Mouse (Mus musculus): Measurements from ENCODE around the gene Nek11.

Gene Nek11

DNA sequence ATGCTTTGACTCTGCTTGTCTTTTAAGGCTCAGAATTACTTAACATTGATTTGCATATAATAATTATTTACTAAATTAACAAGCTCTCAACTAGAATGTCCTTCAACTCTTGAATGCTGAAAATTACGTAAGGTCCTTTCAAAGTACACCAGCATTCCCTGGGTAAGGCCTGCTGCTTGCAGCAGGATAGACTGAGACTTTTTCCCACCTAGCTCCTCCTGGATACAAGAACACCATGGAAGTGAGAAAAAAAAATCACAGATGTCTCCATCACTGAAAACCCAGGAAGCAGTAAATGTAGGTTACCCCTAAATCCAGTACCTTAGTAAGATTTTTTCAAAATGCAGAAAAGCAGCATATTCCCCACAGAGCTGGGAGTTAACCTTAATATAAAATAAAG, 82.6 kb downstream of the Nek11 start:
- no peak for DNase-seq (ENCODE audit: low spot score in 2 of 2)

DNA sequence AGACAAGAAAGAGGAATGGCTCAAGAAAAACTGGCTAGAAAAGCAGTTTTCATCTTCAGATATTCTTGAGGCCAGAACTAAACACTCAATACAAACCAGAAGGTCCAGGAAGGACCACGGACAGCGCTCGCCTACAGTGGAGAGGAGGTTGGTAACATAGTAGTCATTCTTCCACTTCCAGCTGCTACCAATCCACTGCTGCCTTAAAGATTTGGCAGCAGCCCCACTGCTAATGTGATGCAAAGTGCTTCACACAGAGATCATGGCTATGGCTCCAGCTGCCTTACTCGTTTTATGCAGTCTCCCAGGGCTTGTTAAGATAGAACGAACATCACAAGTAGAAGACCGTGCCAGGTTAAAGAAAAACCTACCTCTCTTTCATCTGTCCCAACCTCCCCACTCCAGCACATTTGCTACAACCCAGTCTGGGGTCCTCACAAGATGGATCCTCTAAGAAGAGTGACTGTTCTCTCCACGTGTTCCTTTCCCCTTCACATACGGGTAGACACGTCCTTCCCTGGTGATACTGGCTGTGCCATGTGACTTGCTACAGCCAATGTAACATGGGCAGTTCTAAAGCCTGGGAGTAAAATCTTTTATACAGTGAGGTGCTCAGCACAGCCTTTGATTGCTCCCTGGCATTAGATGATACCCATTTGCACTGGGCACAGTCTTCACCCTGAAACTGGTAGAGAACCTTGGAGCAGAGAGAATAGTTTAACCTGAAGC, 85.6 kb downstream of the Nek11 start:
- DNase-seq (ENCODE audit: low spot score in 2 of 2): no peak

DNA sequence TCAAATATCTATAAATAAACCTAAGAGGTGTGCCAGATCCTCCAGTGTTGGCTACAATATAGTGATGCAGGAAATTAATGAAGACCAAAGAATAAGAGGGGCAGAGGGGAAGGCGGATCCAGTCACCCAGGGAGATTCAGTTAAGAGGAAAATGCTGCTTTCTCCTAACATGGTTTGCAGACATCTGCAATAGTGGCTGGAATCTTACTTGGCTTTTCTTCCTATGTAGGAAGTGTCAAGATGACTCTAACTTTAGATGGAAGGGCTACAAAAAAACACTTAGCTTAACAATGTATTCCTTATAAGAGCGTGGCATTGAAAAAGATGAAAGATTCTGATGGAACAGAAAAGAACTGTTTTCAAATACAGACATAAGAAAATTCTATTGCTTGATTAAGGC, 89.3 kb downstream of the Nek11 start:
- no peak for DNase-seq (ENCODE audit: low spot score in 2 of 2)

- no peak for DNase-seq (ENCODE audit: low spot score in 2 of 2)
Observed at GRCm38 (mm10) chr9:105302230-105302629, 93.1 kb downstream of the Nek11 start.

- no peak for DNase-seq (ENCODE audit: low spot score in 2 of 2)
Observed at GRCm38 (mm10) chr9:105301396-105301795, 93.9 kb downstream of the Nek11 start.

DNA sequence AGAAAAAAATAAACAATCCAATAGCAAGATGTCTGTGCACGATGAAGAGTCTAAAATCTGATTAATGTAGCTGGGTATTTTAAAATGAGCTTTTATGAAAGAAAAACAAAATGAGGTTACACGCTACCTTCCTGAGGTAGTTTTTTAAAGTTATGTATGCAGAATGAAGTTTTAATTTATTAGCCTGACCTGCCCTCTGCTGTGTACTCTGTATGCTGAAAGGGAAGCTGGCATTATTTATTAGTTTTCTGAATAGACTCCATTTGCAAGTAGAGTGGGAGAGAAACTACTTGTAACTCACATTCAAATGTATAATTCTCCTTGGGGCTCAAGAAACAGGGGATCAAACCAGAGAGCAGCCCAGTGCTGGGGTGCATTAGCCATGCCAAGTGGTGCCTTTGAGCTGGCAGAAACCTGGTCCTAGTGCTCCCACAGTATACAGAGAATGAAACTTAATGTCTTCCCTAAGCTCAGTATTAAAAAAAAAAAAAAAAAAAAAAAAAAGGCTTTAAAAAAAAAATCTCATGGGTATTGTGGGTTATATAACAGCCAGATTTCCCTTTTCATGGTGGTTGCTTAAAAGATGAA, 94.5 kb downstream of the Nek11 start:
- no peak for DNase-seq (ENCODE audit: low spot score in 2 of 2)

DNA sequence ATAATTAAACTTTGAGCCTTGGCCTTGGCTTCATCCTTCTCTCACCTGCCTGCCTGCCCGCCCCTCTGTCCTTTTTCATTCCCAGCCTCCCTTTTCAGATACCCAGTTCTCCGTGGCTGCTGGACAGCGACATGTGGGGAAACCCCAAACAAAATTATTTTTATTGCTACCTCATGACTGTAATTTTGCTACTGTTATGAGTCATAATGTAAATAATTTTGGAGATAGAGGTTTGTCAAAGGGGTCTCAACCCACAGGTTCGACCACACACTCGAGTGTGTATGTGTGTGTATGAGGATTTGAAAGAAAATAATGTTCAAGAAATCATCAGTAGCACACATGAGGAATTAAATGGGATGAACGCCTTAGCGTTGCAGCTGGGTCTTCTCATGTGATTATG, 110.7 kb downstream of the Nek11 start:
- no peak for DNase-seq (ENCODE audit: low spot score in 2 of 2)

- peak in 1 of 2 experiments; percentile 42 for DNase-seq (ENCODE audit: low spot score in 2 of 2)
Observed at GRCm38 (mm10) chr9:105282725-105283124, 112.6 kb downstream of the Nek11 start.

DNA sequence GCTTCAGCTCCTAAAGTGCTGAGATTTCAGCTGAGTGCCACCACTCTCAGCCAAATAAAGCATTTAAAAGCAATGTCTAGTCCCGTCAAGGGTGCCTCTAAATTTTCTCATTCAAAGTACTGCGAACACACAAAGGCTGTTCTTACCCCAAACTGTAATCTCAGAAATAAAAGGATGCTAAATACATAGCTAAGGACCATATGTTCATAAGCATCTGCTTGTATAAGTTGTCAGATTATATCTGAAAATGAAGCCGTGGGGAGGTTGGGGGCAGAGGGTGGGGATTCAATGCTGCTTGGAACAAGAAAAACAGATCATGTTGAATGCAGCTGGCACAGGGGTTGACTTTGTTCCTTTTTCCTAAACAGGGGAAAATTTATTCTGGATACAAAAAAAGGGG, 120.4 kb downstream of the Nek11 start:
- DNase-seq (ENCODE audit: low spot score in 2 of 2): no peak

- no peak for DNase-seq (ENCODE audit: low spot score in 2 of 2)
Observed at GRCm38 (mm10) chr9:105274286-105274685, 121.0 kb downstream of the Nek11 start.

GRCm38 (mm10) chr9:105272241-105272640, 123.1 kb downstream of the Nek11 start:
- DNase-seq (ENCODE audit: low spot score in 2 of 2): peak in 1 of 2 experiments; percentile 15

- DNase-seq (ENCODE audit: low spot score in 2 of 2): no peak
Observed at GRCm38 (mm10) chr9:105263140-105263539, 132.2 kb downstream of the Nek11 start.

GRCm38 (mm10) chr9:105257668-105258067, 137.7 kb downstream of the Nek11 start:
- DNase-seq (ENCODE audit: low spot score in 2 of 2): no peak

- no peak for DNase-seq (ENCODE audit: low spot score in 2 of 2)
Observed at GRCm38 (mm10) chr9:105254076-105254475, 141.2 kb downstream of the Nek11 start.

- DNase-seq (ENCODE audit: low spot score in 2 of 2): no peak
Observed at GRCm38 (mm10) chr9:105252349-105253041, 142.8 kb downstream of the Nek11 start.

- no peak for DNase-seq (ENCODE audit: low spot score in 2 of 2)
Observed at GRCm38 (mm10) chr9:105251256-105251655, 144.1 kb downstream of the Nek11 start.

DNA sequence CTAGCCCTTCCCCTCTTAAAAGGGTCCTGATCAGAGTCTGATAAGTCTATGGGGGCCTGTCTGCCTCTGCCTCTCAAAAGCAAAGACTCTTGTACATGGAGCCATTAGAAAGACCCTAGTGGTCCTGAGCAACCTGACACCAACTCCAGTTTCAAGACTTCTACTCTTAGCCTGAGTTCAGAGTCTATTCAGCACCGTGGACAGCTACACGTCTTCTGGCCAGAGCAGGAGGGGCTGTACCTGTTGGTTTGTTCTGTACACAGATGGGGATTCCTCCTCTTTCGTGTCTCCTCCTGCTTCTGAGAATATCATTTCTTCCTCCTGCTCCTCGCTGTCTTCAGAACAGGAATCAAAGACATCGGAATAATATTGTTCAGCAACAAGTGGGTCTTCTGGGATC, 151.3 kb downstream of the Nek11 start:
- DNase-seq (ENCODE audit: low spot score in 2 of 2): peak in 1 of 2 experiments; percentile 16

DNA sequence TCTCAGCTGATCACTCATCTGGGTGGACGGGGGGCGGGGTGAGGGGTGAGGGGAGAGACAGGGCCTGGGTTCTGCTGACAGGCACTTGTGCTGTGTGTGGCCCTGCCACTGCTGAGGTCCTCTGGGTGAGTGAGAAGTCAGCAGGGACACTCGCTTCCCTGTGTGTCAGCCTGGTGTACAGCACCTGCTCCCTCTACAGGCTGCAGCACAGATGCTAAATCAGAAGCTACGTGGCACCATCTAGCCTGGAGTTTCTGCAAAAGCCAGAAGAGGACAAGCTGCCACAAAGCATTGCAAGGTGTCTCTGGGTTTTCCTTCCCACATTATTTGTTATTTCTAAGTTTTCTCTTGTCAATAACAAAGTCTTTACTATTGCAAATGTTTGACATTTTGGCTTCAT, 180.9 kb downstream of the Nek11 start:
- no peak for DNase-seq (ENCODE audit: low spot score in 2 of 2)

DNA sequence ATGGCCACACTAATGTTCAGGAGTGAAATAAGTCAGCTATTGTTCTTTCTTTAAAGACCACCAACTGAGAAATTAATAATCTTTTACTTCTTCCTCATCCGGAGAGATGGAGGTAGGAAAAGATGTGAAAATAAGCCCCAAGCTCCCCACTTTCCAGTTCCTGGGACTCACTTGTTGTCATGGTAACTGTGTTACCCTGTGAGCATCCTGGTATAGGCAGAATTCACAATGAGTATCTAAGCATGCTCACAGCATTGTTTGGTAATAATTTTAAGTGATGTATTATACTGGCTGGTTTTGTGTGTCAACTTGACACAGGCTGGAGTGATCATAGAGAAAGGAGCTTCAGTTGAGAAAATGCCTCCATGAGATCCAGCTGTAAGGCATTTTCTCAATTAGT, 195.0 kb downstream of the Nek11 start:
- no peak for DNase-seq (ENCODE audit: low spot score in 2 of 2)

- no peak for DNase-seq (ENCODE audit: low spot score in 2 of 2)
Observed at GRCm38 (mm10) chr9:105186725-105187124, 208.6 kb downstream of the Nek11 start.

GRCm38 (mm10) chr9:105182392-105182791, 212.9 kb downstream of the Nek11 start:
- DNase-seq (ENCODE audit: low spot score in 2 of 2): no peak

- DNase-seq (ENCODE audit: low spot score in 2 of 2): no peak
Observed at GRCm38 (mm10) chr9:105144992-105145391, 250.3 kb downstream of the Nek11 start, which contains the start of gene 1700080E11Rik. Gene 1700080E11Rik (minus strand): TSS chr9:105145092.

DNA sequence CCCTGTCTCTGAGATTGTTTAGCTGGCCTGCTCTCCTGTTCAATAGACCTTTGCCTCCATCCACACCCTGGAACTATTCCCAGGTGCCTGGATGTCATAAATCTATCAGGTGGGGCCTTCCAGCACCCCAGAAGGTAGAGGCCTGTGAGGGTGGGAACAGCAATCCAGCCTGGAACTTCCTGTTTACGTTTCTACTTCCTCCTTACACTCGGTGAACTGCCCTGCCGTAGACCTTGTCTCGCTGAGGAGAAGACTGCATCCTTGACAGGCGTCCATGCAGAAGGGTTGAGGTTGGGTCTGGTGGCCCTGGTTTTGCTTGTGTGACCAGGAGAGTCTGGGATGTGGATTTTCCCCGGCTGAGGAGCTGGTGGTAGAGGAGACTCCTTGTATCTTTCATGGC, 256.1 kb downstream of the Nek11 start:
- no peak for DNase-seq (ENCODE audit: low spot score in 2 of 2)

All from spleen, postnatal 10 days (tissue).